Mouse (Mus musculus): ENCODE data around the gene Zfp260. TPM values are rescaled to one million over a fixed set of nuclear protein-coding genes. Genes with fewer than 3 reads are reported as not detected.

The Zfp260 gene
- 58.2 TPM for total RNA-seq (2023)

DNA sequence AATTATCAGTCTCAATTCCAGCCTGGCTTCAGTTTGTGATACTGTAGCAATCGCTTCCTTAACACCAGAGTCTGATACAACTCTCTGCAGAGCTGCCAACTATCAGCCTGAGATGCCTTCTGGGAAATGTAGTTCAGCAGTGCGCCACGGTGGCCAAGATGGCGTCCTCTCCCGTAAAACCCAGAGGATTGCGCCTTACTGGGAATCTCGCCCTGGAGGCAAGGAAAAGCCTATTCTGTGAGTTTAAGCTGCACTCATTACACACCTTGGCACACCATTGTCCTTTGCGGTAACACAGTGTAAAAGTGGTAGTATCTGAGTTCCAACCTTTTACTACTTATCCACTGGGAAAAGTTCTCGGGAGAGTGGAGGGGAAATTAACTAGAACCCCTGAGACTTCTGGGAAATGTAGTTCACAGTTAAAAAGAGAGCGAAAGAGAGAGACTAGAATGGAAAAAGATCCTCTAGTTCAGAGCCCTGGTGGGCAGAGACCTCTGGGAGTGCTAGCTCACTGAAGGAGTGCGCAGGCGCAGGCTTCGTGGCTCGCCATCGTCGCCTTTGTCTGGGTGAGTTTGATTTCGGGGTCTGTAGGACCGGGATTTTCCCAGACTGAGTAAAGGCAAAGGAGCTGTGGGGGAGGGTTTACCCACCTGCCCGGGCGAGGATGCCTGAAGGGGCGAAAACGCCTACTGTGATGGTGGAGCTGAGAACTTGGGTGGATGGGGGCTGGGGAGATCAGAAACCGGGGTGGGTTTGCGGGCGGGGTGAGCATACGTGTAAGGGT lies at the start of gene Zfp260:
Gene Zfp260, plus strand, starts transcription at position 132 of the 784 bp plus-strand sequence.

DNA sequence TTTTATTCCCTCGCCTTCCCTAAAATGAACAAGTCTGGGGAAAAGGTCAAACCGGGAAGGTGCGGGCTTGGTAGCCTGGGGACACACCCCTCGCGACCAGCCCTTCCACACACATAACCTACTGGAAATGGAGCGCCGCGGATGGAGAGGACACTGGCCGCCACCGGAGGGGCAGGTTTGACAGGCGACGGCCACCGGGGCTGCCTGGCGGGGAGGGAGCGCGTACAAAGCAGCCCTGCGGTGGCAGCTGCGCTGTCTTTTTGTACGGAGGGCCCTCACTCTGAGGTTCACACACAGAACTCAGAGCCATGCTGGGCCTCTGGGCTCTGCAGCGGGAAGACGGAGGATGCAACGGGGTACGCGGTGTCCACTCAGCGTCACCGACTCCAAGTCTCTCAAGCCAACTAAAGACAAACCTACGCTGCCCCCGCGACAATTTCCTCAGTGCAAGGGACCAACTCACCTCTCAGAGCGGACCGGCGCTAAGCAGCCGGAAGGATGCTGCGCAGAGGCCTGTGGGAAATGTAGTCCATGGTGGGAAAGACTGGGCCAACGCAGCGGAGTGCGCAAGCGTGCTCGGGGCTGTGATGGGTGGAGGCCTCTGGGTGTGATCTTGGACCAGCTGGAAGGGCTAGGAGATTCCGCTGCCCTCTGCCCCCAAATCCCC lies 43.6 kb upstream of the Zfp260 start, which contains the start of gene Zfp14:
Gene Zfp14, minus strand, starts transcription at position 499 of the 667 bp plus-strand sequence.

DNA sequence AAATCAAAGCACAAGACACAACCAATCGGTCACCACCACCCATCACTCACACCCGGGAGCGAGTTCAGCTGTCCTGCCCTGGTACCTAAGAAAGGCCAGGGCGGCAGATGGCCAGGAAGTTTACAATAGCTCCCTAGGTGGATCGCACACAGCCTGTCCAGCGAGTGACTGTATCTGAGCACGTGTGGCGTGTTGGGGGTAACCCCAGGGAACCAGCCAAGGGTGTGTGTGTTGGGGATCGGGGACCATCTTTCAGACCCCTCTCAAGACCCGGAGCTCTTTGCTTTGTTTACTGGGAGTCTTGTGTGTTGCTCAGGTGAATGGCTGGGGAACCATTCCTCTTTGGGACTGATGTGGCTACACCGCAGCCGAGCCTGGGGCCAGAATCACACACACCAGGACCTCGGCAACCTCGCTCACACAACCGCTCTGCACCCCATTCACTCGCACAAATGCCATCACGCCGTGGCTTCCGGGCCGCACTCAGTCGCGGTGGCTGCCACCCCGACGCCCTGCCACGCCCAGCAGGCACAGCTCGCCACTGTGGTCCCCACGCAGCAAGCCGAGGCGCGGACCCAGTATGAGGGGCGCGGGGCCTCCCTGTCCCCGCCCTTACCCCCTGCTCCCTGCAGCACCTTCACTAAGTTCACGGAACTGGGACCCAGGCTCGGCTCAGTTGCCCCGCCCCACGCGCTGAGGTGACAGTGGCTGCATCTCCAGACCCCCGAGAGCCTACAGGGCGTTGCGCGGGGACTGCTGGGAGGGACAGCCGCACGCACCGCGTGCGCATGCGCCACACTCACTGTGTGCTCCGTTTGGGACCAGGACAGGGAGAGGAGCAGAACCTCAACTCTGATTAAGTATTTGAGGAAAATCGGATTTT lies 22.2 kb upstream of the Zfp260 start, which contains the start of gene Zfp82:
Gene Zfp82, minus strand, starts transcription at position 755 of the 883 bp plus-strand sequence.

DNA sequence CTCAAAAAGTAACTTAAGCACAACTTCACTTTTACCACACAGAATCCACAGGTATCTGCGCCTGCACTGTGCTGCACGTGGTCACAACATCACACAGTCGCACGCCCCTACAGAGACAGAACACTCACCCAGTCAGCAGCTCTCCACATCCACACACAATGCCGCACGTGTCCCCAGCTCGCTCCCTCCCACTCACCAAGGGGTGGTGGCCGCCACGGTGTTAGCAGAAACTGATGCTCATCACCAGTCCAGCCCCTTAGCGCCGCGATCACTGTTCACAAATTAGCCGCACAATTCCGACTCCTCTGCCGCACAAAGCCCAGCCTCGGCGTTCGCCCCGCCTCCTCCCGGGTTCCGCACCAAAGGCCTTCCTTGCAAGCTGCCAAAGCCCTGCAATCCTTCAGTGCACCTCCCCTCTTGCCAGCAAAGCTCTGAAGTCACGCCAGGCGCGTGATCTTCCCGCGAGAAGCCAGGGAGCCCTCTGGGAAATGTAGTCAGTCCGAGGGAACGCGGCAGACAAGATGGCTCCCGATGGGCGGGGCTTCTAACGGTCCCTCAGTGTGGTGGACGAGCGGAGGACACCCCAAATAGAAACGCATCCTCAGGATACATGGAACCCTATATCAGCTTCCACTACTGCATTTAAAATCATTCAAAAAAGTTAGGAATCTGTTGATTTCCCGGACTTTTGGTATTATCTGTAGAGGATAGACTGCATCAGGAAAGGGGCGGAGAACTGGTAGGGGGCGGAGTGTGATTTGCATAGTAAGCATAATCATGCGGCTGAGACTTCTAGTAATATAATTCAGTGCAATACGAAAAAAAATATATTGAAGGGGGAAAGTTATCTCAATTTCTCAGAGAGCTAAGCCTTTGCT lies 4.2 kb upstream of the Zfp260 start, which contains the start of the genes Gm26920 and Zfp566:
Gene Gm26920, minus strand, starts transcription at position 319 of the 878 bp plus-strand sequence.
Gene Zfp566, minus strand, starts transcription at position 436 of the 878 bp plus-strand sequence.

DNA sequence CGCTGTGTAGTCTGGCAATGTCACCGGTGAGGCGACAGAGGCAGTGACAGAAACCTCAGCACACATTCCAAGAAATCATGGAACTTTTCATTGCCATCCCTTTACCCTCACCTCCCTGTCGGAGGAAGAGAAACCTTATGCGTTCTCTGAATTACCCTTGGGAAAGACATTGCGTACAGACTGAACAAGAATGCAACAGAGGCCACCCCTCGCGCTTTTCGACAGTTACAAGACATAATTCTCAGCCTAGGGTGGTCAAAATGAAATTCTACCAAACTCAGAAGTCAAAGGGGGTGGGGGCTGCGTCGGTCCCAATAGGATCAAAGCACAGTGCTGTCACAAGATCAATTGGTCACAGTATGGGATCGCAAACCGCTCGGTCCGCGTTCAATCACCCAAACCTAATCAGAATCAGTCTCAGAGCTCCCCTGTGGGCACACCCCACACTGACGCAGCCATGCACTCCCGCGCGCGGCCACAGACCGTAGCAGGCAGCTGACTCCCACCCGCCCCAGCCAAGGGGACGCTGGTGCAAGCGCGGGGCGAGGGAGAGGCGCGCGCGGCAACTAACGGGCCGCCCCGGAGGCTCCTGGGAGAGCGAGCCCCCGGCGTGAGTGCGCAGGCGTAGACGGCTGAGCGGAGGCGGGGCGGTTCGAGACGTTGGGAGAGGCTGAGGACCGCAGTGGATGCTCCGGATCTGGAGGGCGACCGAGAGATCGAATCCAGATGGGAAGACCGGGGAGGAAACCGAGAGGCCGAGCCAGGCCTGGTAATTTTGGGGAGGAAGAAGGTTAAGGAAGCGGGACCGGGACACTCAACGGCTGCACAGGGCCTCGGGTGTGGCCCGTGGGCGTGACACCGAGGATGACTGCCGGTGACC lies 27.0 kb downstream of the Zfp260 start, which contains the start of gene Zfp382:
Gene Zfp382, plus strand, starts transcription at position 635 of the 880 bp plus-strand sequence.

Other genes with a start within 250 kb of the Zfp260 start
- 6.5 TPM for gene Zfp940, start 241.1 kb upstream of the Zfp260 start, total RNA-seq (2023)
- gene Zfp420, start 234.8 kb upstream of the Zfp260 start, total RNA-seq (2023) = 14.4 TPM
- 8.4 TPM for gene Zfp27, start 188.2 kb upstream of the Zfp260 start, total RNA-seq (2023)
- 3.9 TPM for gene Zfp383, start 186.6 kb upstream of the Zfp260 start, total RNA-seq (2023)
- 16.0 TPM for gene Zfp74, start 140.7 kb upstream of the Zfp260 start, total RNA-seq (2023)
- gene Zfp568, start 110.8 kb upstream of the Zfp260 start, total RNA-seq (2023) = 12.5 TPM
- gene Zfp14, start 43.4 kb upstream of the Zfp260 start, total RNA-seq (2023) = 4.2 TPM
- gene Zfp82, start 21.9 kb upstream of the Zfp260 start, total RNA-seq (2023) = 7.4 TPM
- gene Gm26920, start 4.4 kb upstream of the Zfp260 start, total RNA-seq (2023) = not detected
- gene Zfp566, start 4.2 kb upstream of the Zfp260 start, total RNA-seq (2023) = 13.1 TPM
- 14.2 TPM for gene Zfp382, start 27.2 kb downstream of the Zfp260 start, total RNA-seq (2023)
- gene Zfp146, start 75.0 kb downstream of the Zfp260 start, total RNA-seq (2023) = 41.8 TPM
- gene Cox7a1, start 89.4 kb downstream of the Zfp260 start, total RNA-seq (2023) = not detected
- gene Capns1, start 104.0 kb downstream of the Zfp260 start, total RNA-seq (2023) = 114 TPM
- gene Polr2i, start 137.2 kb downstream of the Zfp260 start, total RNA-seq (2023) = 27.1 TPM
- 22.8 TPM for gene Tbcb, start 137.5 kb downstream of the Zfp260 start, total RNA-seq (2023)
- gene Ovol3, start 140.9 kb downstream of the Zfp260 start, total RNA-seq (2023) = not detected
- gene Thap8, start 185.3 kb downstream of the Zfp260 start, total RNA-seq (2023) = 1.4 TPM
- gene Wdr62, start 185.6 kb downstream of the Zfp260 start, total RNA-seq (2023) = 5.0 TPM
- gene Clip3, start 197.0 kb downstream of the Zfp260 start, total RNA-seq (2023) = not detected
- 39.5 TPM for gene Alkbh6, start 213.9 kb downstream of the Zfp260 start, total RNA-seq (2023)
- 4.1 TPM for gene Syne4, start 220.0 kb downstream of the Zfp260 start, total RNA-seq (2023)
- 2.1 TPM for gene E130208F15Rik, start 227.0 kb downstream of the Zfp260 start, total RNA-seq (2023)
- gene Sdhaf1, start 229.1 kb downstream of the Zfp260 start, total RNA-seq (2023) = 6.2 TPM